Mouse (Mus musculus) small intestine, adult 2 months (tissue): ENCODE data around the gene Olfr1015. TPM values are rescaled to one million over a fixed set of nuclear protein-coding genes. Genes with fewer than 3 reads are reported as not detected.

ENCODE experiments used
- H3K27ac ChIP-seq: fragments of 200-500 bp; 2 replicates; pipeline ENCODE4 v1.5.1; 2012; ENCODE audit warnings: low read depth, low read length, control low read depth, inconsistent platforms; ENCODE audit not compliant: insufficient read depth
- H3K27me3 ChIP-seq: fragments of 200-500 bp; 2 replicates; pipeline ENCODE4 v1.6.1; 2012; ENCODE audit warnings: mild to moderate bottlenecking, moderate library complexity, low read length, inconsistent platforms; ENCODE audit not compliant: control insufficient read depth, insufficient read depth
- H3K36me3 ChIP-seq: fragments of 200-500 bp; 2 replicates; pipeline ENCODE4 v1.6.1; 2012; ENCODE audit warnings: mild to moderate bottlenecking, low read length, control low read depth, inconsistent platforms; ENCODE audit not compliant: control insufficient read depth, insufficient read depth
- H3K4me1 ChIP-seq: fragments of 200-500 bp; 2 replicates; pipeline ENCODE4 v1.6.1; 2012; ENCODE audit warnings: low read length, inconsistent platforms, mixed read lengths; ENCODE audit not compliant: control insufficient read depth, insufficient read depth, insufficient read length
- H3K4me3 ChIP-seq: fragments of 200-500 bp; 2 replicates; pipeline ENCODE4 v1.5.1; 2012; ENCODE audit warnings: low read depth, mild to moderate bottlenecking, control low read depth, inconsistent platforms, low read length, moderate library complexity
- CTCF ChIP-seq: fragments of 200-500 bp; IDR thresholded peaks from 2 replicates; pipeline ENCODE4 v1.5.1; 2012; ENCODE audit warnings: low read depth, mild to moderate bottlenecking, control low read depth, inconsistent platforms, low read length, moderate library complexity, mixed read lengths; ENCODE audit not compliant: insufficient replicate concordance, insufficient read length; ENCODE audit errors: extremely low read depth
- POLR2A ChIP-seq: fragments of 200-500 bp; IDR thresholded peaks from 2 replicates; pipeline ENCODE4 v1.6.1; 2012; ENCODE audit warnings: low read depth, mild to moderate bottlenecking, control low read depth, inconsistent platforms, low read length, moderate library complexity
- WGBS: fragments of 180-500 bp; shearing (Covaris S2); methylation state at CpG from one replicate; pipeline ENCODE4 v1.1.7; 2018; 5-methylcytosine and 5-hydroxymethylcytosine counted together
- polyA plus RNA-seq: library from polyadenylated mRNA; depleted of rRNA; stranded (reverse); fragments of >200 nt; gene quantifications from 2 replicates; pipeline ENCODE4 v1.2.3, GENCODE M21; 2012; rRNA removed

The Olfr1015 gene
- polyA plus RNA-seq = not detected in 2 replicates

DNA sequence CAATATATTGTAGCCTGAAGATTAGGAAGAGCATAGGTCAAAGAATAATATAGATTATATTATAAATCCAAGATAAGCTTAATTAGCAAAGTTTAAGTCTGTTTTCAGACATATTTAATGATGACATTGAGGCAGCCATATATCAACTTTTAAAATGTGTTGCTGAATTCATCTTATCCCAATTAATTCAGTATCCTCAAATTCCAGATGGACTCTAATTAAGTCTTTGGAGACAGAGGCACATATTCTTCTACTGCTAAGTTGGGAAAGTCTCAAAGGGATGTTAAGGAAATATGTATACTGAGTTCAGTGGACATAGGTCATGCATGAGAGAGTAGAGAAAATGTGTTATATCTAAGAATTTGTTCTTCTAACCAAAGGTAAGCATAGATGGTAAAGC is at the start of gene Olfr1015:
Gene Olfr1015, plus strand, starts transcription at position 301 of the 400 bp plus-strand sequence.
- H3K27me3 ChIP-seq = no peaks in the 10 kb centered on the region
- H3K4me3 ChIP-seq = no peak within 1 kb of the TSS
- H3K4me1 ChIP-seq = no peaks in the 10 kb centered on the region
- no peak for TF ChIP-seq POLR2A
- no peaks in the 10 kb centered on the region for H3K36me3 ChIP-seq
- H3K27ac ChIP-seq = no peak within 1 kb of the TSS

DNA sequence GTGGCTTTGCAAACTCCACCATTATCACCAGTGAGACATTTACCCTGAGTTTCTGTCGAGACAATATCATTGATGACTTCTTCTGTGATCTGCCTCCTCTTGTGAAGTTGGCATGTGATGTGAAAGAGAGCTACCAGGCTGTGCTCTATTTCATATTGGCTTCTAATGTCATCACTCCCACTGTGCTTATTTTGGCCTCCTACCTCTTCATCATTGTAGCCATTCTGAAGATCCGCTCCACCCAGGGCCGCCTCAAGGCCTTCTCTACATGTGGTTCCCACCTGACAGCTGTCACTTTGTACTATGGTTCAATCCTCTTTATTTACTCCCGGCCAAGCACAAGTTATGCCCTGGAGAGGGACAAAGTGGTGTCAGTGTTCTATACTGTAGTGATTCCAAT is 28.0 kb upstream of the Olfr1015 start:
- Histone ChIP-seq H3K27me3 (no peaks in the 10 kb centered on the region), H3K36me3 (no peaks in the 10 kb centered on the region), H3K27ac (no peak overlapping the region), H3K4me3 (no peak overlapping the region), H3K4me1 (no peaks in the 10 kb centered on the region)
- no peak for TF ChIP-seq CTCF
- TF ChIP-seq POLR2A = no peak
- WGBS = 81% methylated on average over 4 of the region's 4 CpGs

DNA sequence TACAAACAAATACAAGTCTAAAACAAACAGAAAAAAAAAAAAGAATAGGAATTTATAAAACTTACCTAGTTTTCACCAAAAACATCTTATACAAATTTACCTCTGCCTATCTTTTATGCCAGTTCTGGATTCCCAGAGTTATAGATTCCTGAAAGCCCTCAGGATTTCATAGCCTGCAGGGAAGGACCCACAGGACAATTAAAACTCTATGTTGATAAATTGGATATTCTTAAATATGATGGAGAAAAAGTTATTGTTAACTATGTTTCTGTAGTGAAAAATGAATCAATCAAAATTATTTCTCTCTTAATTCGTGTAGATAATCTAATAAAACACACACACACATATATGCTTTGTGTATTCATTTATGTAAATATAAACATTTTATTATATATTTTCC is 19.2 kb upstream of the Olfr1015 start, which contains the start of gene Olfr1012:
Gene Olfr1012, minus strand, starts transcription at position 101 of the 400 bp plus-strand sequence.
- Histone ChIP-seq H3K27me3 (no peaks in the 10 kb centered on the region), H3K4me1 (no peaks in the 10 kb centered on the region), H3K4me3 (no peak within 1 kb of the TSS), H3K36me3 (no peaks in the 10 kb centered on the region), H3K27ac (no peak within 1 kb of the TSS)
- TF ChIP-seq CTCF = no peak
- TF ChIP-seq POLR2A = no peak
- WGBS = 54% methylated on average over 1 of the region's 1 CpGs

DNA sequence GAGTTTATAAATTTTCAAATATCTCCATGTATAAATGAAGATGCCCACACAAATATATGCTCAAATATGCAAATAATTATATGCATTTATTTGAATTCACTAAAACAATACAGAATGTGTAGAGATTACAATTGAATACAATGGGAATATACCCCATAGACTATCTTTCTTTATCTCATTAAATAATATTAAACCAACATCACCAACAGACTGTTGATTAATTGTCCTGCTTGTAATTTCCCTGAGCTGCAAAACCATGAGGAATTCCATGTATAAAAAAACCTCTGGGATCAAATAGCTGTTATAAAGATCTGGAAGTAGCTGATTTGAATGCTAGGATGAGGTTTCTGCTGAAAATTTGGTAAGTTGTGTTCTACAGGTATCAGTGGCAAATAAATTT is 15.0 kb upstream of the Olfr1015 start, which contains the start of gene Olfr1013:
Gene Olfr1013, plus strand, starts transcription at position 301 of the 400 bp plus-strand sequence.
- Histone ChIP-seq H3K4me1 (no peaks in the 10 kb centered on the region), H3K4me3 (no peak within 1 kb of the TSS), H3K27me3 (no peaks in the 10 kb centered on the region), H3K36me3 (no peaks in the 10 kb centered on the region), H3K27ac (no peak within 1 kb of the TSS)
- TF ChIP-seq POLR2A (no peak), CTCF (no peak)

DNA sequence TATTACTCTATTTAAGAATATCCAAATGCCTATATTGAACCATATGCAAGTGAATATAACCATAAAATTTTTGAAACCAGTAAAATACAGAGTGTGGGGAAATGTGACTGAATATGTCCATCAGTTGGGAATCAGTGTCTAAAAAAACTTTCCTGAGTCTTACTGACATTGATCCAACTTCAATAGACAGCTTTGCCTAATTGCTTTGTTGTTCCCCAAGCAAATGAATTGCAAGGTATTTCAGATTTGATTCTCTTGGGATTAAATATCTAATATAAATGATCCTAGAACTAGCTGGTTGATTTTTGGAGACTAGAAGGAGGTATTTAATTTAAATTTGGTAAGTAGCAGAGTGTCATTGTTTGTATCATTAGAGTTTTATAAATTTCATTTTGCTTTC is 9.4 kb upstream of the Olfr1015 start, which contains the start of gene Olfr1014:
Gene Olfr1014, plus strand, starts transcription at position 301 of the 400 bp plus-strand sequence.
- H3K36me3 ChIP-seq = no peaks in the 10 kb centered on the region
- TF ChIP-seq CTCF = no peak
- TF ChIP-seq POLR2A = no peak
- H3K4me3 ChIP-seq = no peak within 1 kb of the TSS

DNA sequence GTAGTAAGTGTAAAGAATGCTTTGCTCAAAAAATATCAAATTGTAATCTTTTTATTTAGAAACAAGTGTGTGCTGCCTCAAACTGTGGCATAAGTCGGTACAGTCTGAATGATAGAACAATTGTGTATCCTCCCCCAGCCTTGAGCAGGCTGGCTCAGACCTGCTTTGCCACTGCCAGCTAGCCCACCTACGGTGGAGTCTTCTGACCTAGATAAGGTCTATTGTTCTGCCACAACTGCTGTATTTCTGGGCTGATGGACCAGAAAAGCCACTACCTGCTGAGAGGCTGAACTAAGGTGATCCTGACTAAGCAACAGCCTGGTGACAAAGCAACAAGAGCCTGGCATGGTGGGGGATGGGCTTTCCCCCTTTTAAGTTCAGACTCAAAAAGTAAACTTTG is 10.5 kb downstream of the Olfr1015 start:
- Histone ChIP-seq H3K27ac (no peak overlapping the region), H3K27me3 (no peaks in the 10 kb centered on the region), H3K4me1 (no peaks in the 10 kb centered on the region), H3K36me3 (no peaks in the 10 kb centered on the region), H3K4me3 (no peak overlapping the region)
- 45% methylated on average over 2 of the region's 2 CpGs for WGBS
- no peak for TF ChIP-seq POLR2A
- no peak for TF ChIP-seq CTCF

More for the DNA sequence above, 9.4 kb upstream of the Olfr1015 start, which contains the start of gene Olfr1014:
- no peak within 1 kb of the TSS for H3K27ac ChIP-seq
- no peaks in the 10 kb centered on the region for H3K27me3 ChIP-seq
- H3K4me1 ChIP-seq = no peaks in the 10 kb centered on the region

DNA sequence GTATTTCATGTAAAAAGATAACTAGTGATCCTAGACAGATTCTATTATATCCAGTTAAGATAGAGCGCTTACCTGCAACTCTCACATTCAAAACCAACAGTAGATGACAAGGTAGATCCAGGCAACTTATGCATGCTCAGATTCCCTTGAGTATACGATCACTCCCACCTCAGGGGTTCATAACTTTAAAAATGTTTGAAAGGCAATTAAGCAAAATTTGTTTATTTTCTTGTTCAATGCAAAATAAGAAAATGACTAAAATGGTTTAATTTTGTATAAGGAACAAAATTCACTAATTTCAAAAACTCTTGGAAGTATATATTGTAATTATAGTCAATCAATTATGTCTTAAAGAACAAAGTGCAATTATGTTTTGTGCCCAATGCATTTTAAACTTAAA is 20.6 kb downstream of the Olfr1015 start, which contains the start of gene Olfr1016:
Gene Olfr1016, minus strand, starts transcription at position 101 of the 400 bp plus-strand sequence.
- H3K4me1 ChIP-seq = no peaks in the 10 kb centered on the region
- no peak within 1 kb of the TSS for H3K27ac ChIP-seq
- no peaks in the 10 kb centered on the region for H3K36me3 ChIP-seq
- TF ChIP-seq CTCF (no peak), POLR2A (no peak)
- no peaks in the 10 kb centered on the region for H3K27me3 ChIP-seq
- WGBS = 86% methylated on average over 2 of the region's 2 CpGs
- H3K4me3 ChIP-seq = no peak within 1 kb of the TSS

DNA sequence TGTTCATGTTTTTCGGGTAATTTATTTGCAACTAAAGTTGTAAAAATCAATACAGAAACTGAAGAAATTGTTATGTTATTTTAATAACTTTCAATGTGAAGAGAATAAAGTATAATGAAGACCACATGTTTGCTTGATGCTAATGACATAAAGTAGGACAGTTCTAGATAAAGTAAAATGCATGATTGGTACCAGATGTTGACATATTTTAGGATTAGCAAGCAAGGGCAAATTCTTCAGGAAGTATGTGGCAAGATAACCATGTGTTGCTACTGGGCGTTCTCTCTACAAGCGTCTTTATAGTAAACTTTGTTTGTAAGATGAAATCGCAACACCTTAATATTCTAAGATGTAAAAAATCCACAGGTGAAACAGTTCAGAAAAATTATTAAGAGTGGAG is 22.7 kb downstream of the Olfr1015 start:
- no peaks in the 10 kb centered on the region for H3K36me3 ChIP-seq
- H3K27me3 ChIP-seq = no peaks in the 10 kb centered on the region
- TF ChIP-seq CTCF (no peak), POLR2A (no peak)
- WGBS = 83% methylated on average over 4 of the region's 4 CpGs
- no peak overlapping the region for H3K27ac ChIP-seq
- H3K4me3 ChIP-seq = no peak overlapping the region
- H3K4me1 ChIP-seq = no peaks in the 10 kb centered on the region
